ENCODE assay signal across 15 mouse cellular contexts in the genomic region with DNA sequence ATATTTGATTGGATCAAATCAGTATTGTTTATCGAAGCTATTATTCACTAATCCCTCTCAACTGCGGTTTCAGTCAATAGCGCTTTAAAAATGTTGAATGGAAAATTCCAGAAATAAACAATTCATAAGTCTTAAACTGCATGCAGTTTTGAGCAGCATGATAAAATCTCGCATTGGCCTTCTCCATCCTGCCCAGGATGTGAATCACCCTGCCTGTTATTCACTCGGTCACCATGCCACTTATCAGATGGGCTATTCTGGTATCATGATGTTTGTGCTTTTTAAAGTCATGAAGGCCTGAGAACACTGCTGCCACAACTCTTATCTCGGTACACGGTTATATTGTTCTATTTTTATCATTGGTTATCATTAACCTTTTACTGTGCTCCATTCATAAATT.
DNase-seq lines count a peak whose midpoint lies in the region; ATAC-seq and TF ChIP-seq lines count a peak whose summit lies in the region.
"Had no signal": no experiment of that assay in that cellular context is flagged by ENCODE, and none has a peak within 500 bp of the region (broad histone marks: within the 10 kb centered on the region; RNA-seq: fewer than 3 reads in every experiment).

No protein-coding gene starts in this region.

- no peaks in the 10 kb centered on the region for H3K9me3 ChIP-seq in heart, embryonic 16.5 days (replicated peaks; ENCODE audit: control insufficient read depth, low read length)
- no peaks in the 10 kb centered on the region for H3K9me3 ChIP-seq in lung, embryonic 14.5 days (ENCODE audit: low read depth, low read length)
- no peaks in the 10 kb centered on the region for H3K9me3 ChIP-seq in hindbrain, postnatal 0 days (ENCODE audit: low read length)
- H3K9me3 ChIP-seq: stomach, embryonic 15.5 days had no signal

- peak; percentile 28; the same call in 1 of the 2 replicates for ATAC-seq in heart, embryonic 16.5 days (replicated peaks; ENCODE audit: extremely low read depth, insufficient read depth, low FRiP score)
- ATAC-seq in lung, embryonic 14.5 days (ENCODE audit: insufficient read depth): no peak
- ATAC-seq in hindbrain, postnatal 0 days: no peak
- ATAC-seq: forebrain, postnatal 0 days had no signal

- no peak overlapping the region for H3K4me3 ChIP-seq in heart, embryonic 16.5 days (ENCODE audit: low read length)
- H3K4me3 ChIP-seq in heart, adult 2 months: no peak overlapping the region
- H3K4me3 ChIP-seq in lung, embryonic 14.5 days (ENCODE audit: low read depth, low read length): no peak overlapping the region
- H3K4me3 ChIP-seq in hindbrain, postnatal 0 days (ENCODE audit: low read length): no peak overlapping the region
- H3K4me3 ChIP-seq: megakaryocyte, embryonic 14.5 days; stomach, embryonic 15.5 days had no signal

- H3K27me3 ChIP-seq in heart, embryonic 16.5 days (ENCODE audit: control insufficient read depth, insufficient read depth, low read length): no peaks in the 10 kb centered on the region
- no peaks in the 10 kb centered on the region for H3K27me3 ChIP-seq in heart, adult 2 months (ENCODE audit: control insufficient read depth, insufficient read depth, low read length)
- H3K27me3 ChIP-seq in lung, embryonic 14.5 days (ENCODE audit: insufficient read depth, low read length): no peaks in the 10 kb centered on the region
- no peaks in the 10 kb centered on the region for H3K27me3 ChIP-seq in hindbrain, postnatal 0 days (ENCODE audit: insufficient read depth, low read length)
- H3K27me3 ChIP-seq: megakaryocyte, embryonic 14.5 days; stomach, embryonic 15.5 days had no signal

- TF ChIP-seq CTCF in heart, adult 2 months (IDR thresholded peaks at IDR 0.05): no peak
- TF ChIP-seq CTCF in lung, embryonic 14.5 days (IDR thresholded peaks at IDR 0.05; ENCODE audit: low read depth): no peak
- no peak for TF ChIP-seq CTCF in hindbrain, postnatal 0 days (IDR thresholded peaks at IDR 0.05; ENCODE audit: low read depth)

- DNase-seq in heart, adult 2 months: no peak
- DNase-seq in 3134 (ENCODE audit: extremely low read depth, insufficient read length, low spot score): peak; percentile 42
- peak; percentile 15 for DNase-seq in adrenal gland, postnatal 25 days
- peak; percentile 9 for DNase-seq in lung, embryonic 14.5 days
- DNase-seq in thymus, postnatal 25 days: no peak
- DNase-seq in adipocyte (ENCODE audit: low spot score): no peak
- no peak for DNase-seq in hindbrain, postnatal 0 days (ENCODE audit: low spot score)
- DNase-seq: forebrain, postnatal 0 days; gastrocnemius, postnatal 14 days; right cerebral cortex, postnatal 4 days; thymus, postnatal 36 days had no signal

- no peaks in the 10 kb centered on the region for H3K36me3 ChIP-seq in heart, embryonic 16.5 days (ENCODE audit: control insufficient read depth, insufficient read depth)
- no peaks in the 10 kb centered on the region for H3K36me3 ChIP-seq in heart, adult 2 months (ENCODE audit: control insufficient read depth, insufficient read depth, low read length)
- H3K36me3 ChIP-seq in lung, embryonic 14.5 days (ENCODE audit: insufficient read depth): no peaks in the 10 kb centered on the region
- no peaks in the 10 kb centered on the region for H3K36me3 ChIP-seq in hindbrain, postnatal 0 days (ENCODE audit: insufficient read depth, low read length)
- H3K36me3 ChIP-seq: stomach, embryonic 15.5 days had no signal

- H3K9ac ChIP-seq in heart, embryonic 16.5 days (ENCODE audit: low read length): no peak overlapping the region
- no peak overlapping the region for H3K9ac ChIP-seq in heart, adult 2 months (ENCODE audit: low read depth, low read length)
- no peak overlapping the region for H3K9ac ChIP-seq in lung, embryonic 14.5 days
- H3K9ac ChIP-seq in hindbrain, postnatal 0 days (replicated peaks; ENCODE audit: low read length): no peak overlapping the region
- H3K9ac ChIP-seq: forebrain, postnatal 0 days; hindbrain, embryonic 14.5 days; stomach, embryonic 15.5 days had no signal

- no peaks in the 10 kb centered on the region for H3K79me2 ChIP-seq in heart, adult 2 months (replicated peaks; ENCODE audit: control insufficient read depth, insufficient read depth, low read length)

- H3K4me1 ChIP-seq in heart, embryonic 16.5 days (ENCODE audit: control insufficient read depth, insufficient read depth, low read length): peaks cover 3% of the 10 kb centered on the region; the same call in 1 of the 2 replicates
- H3K4me1 ChIP-seq in heart, adult 2 months (ENCODE audit: control insufficient read depth, insufficient read depth, low read length): peaks cover 1% of the 10 kb centered on the region; the same call in 1 of the 2 replicates
- H3K4me1 ChIP-seq in lung, embryonic 14.5 days (ENCODE audit: insufficient read depth): no peaks in the 10 kb centered on the region
- H3K4me1 ChIP-seq in hindbrain, postnatal 0 days (ENCODE audit: insufficient read depth, low read length): no peaks in the 10 kb centered on the region
- H3K4me1 ChIP-seq: megakaryocyte, embryonic 14.5 days; stomach, embryonic 15.5 days had no signal

- no peak for TF ChIP-seq EP300 in heart, adult 2 months (IDR thresholded peaks at IDR 0.05; ENCODE audit: insufficient read depth, low read depth, low read length)

- intact Hi-C loops in heart, adult 2 months (cut with DNase I): no loop called here

- H3K27ac ChIP-seq in heart, embryonic 16.5 days (ENCODE audit: low read length): no peak overlapping the region
- H3K27ac ChIP-seq in heart, adult 2 months: no peak overlapping the region
- H3K27ac ChIP-seq in lung, embryonic 14.5 days (ENCODE audit: low read depth): no peak overlapping the region
- H3K27ac ChIP-seq in hindbrain, postnatal 0 days: no peak overlapping the region
- H3K27ac ChIP-seq: hindbrain, embryonic 14.5 days; stomach, embryonic 15.5 days had no signal

- 41% methylated on average over 7 of the region's 7 CpGs for WGBS in heart, embryonic 16.5 days
- whole genome bisulfite sequencing in heart, adult 2 months: 26% methylated on average over 7 of the region's 7 CpGs
- 56% methylated on average over 7 of the region's 7 CpGs for WGBS in lung, embryonic 14.5 days
- 87% methylated on average over 7 of the region's 7 CpGs for WGBS in hindbrain, postnatal 0 days

- H3K4me2 ChIP-seq in heart, embryonic 16.5 days (ENCODE audit: low read depth, low read length): no peak overlapping the region; the same call in 1 of the 2 replicates
- no peak overlapping the region for H3K4me2 ChIP-seq in lung, embryonic 14.5 days
- no peak overlapping the region for H3K4me2 ChIP-seq in hindbrain, postnatal 0 days (ENCODE audit: low read depth, low read length)
- H3K4me2 ChIP-seq: hindbrain, embryonic 14.5 days; stomach, embryonic 15.5 days had no signal

- TF ChIP-seq POLR2A in heart, adult 2 months (IDR thresholded peaks at IDR 0.05; ENCODE audit: insufficient read depth, low read depth, low read length): no peak

Comparison
In these comparisons a context has a peak if more than half of its experiments do, and no peak if none do; other contexts are left out.
1. DNase-seq: peak in 3134 (single experiment), adrenal gland, postnatal 25 days (single experiment) and lung, embryonic 14.5 days (single experiment); none in heart, adult 2 months (0 of 2), thymus, postnatal 25 days (single experiment), adipocyte (single experiment) and hindbrain, postnatal 0 days (single experiment).